Mouse (Mus musculus) monocyte, adult 5-6 weeks (primary cell): ENCODE measurements around the gene Npcd. TPM values are rescaled to one million over a fixed set of nuclear protein-coding genes. Genes with fewer than 3 reads are reported as not detected.

Experiments
- ATAC-seq: fragments of 153-309, 156-312 bp; replicated peaks from 2 replicates; pipeline ENCODE4 v1.8.0; 2017; ENCODE audit warnings: mild to moderate bottlenecking; ENCODE audit not compliant: low TSS enrichment, insufficient number of reproducible peaks, severe bottlenecking, poor library complexity, low FRiP score
- total RNA-seq: library from RNA; stranded (forward); fragments of 200-1000, 200-491, 200-594 nt; gene quantifications from 3 replicates; pipeline ENCODE4 v1.2.3, GENCODE M21; 2017

Npcd gene
- total RNA-seq, 1 experiment from 2014 or later: not detected

- ATAC-seq: no peak
These were observed 80.7 kb downstream of the Npcd start for GRCm38 (mm10) chr15:79753420-79753752.

DNA sequence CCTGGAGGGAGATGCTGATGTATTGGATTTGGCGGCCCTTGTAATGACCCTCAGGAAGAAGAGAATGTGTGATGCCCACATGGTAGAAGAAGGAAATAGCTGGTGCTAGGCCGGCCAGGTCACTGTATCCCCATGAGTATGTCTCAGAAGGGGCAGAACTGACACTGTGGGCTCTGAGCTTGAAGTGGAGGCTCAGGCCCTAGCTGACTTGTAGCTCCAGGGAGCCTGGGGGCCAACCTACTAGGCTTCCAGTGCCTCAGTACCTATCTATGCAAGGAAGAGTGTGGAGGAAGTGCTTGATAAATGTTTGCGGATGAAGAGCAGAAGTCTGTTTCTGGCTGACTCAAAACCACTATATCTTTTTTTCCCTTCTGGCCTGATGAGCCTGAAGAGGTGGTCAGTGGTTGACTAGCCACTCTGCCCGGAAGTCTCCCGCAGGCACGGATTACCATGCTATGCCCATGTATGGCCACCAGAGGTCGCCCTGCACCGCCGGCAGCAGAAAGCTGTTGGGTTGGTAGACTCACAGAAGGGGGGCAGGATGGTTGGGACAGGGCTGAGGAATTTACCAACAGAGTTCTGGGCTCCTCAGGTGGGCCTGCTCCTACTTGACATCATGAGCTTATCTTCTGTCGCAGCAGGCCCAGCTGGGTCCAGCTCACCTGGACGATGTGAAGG lies 81.2 kb downstream of the Npcd start:
- ATAC-seq: peak; percentile 72

DNA sequence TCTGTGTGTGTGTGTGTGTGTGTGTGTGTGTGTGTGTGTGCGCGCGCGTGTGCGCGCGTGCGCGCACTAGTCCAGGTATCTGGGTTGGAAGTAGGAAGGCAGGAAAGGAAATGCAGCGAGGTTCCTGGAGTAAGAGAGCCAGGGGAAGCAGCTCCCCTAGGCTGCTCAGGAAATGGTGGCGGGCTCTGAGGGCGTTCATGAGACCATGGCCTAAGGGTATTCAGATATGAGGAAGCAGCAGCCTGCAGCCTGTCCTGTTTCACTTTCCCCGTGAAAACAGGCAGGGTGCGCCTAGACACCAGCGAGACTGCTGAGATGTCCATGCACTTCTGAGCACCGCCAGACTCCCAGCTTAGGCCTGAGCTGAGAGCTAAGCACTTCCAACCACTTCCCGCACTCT lies 82.3 kb downstream of the Npcd start:
- ATAC-seq: peak; percentile 46

DNA sequence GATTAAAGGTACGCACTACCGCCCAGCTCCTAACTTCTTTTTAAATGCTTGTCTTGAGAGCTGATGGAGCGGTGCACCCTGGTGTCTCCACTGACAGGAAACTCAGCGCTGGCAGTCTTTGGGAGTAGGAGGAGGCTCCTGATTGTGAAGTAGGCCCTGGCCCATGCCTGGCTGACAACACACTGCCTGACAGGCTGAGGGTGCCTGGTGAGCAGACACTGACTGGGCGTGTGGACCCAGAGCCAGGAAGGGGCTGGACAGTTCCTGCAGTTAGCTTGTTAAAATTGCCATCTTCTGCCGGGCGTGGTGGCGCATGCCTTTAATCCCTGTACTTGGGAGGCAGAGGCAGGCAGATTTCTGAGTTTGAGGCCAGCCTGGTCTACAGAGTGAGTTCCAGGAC lies 83.8 kb downstream of the Npcd start:
- ATAC-seq: no peak

DNA sequence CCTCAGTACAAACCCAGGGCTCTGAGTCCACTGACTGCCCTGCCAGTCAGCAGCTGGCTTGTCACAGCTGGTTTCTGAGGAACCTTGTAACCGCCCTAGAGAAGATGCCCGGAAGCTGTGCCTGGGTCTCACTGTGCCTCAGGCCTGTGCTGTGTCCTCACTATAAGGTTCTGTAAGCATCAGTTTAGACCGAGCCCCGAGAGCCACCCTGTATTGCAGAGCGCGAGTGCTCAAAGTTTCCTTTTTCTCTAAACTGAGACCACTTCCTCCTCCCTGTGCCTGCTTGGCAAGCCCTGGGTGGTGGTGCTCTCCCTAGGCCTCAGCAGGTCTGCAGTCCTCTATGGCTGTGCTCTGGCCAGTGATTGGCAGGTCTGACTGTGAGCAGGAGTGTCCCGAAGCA lies 84.9 kb downstream of the Npcd start:
- no peak for ATAC-seq

DNA sequence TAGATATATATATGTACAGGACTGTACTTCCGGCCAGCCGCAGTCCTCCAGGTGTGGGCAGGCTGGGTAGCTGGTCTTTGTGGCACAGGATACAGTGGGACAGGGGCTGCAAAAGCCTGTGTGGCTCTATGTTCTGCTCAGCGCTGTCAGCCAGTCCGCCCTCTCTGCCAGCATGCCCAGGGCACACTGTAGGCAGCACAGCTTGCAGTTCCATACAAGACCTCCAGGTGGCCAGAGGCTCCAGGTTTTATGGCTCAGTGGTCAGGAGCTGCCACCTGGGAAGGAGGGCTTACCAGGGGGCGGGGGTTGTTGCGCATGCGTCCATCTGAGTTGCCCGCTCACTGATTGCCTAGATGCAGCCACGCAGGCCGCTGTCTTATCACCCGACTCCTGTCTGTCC lies 86.0 kb downstream of the Npcd start:
- ATAC-seq: no peak; the same call in 1 of the 2 replicates

- no peak for ATAC-seq
These were observed 88.2 kb downstream of the Npcd start for GRCm38 (mm10) chr15:79745883-79746282.

GRCm38 (mm10) chr15:79745312-79745711 lies 88.7 kb downstream of the Npcd start:
- no peak for ATAC-seq

DNA sequence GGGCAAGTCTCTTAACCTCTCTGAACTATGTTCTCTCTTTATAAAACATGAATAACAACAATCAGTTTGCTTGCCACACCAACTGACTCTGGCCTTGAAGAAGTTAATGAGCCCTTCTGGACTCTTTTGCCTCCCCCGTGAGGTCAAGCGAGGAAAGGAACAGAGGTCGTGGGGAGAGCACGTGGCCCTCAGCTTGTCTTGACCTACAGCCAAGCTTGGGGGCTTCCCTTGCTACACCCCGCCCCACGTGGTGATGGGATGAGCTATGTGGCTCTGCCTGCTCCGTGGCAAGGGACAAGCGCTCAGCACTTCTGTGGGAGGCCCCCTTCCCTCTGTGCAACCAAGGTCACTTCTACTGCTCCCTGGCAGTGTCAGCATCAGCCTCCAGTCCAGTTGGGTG lies 89.3 kb downstream of the Npcd start:
- ATAC-seq: no peak

DNA sequence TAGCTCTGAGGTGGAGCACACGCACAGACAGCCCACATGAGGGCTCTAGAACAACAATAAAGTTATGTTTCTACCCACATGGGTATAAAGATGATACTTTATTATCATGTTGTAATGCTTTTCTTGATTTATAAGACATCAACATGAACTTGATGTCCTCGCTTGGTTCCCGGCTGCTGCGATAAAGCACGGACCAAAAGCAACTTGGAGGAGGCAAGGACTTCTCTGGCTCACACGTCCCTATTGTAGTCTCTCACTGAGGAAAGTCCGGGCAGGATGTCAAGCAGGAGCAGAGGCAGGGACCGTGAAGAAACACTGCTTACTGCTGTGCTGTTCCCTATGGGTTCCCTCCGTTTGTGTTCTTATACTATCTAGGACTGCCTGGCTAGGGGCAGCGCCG lies 90.0 kb downstream of the Npcd start:
- ATAC-seq: no peak

DNA sequence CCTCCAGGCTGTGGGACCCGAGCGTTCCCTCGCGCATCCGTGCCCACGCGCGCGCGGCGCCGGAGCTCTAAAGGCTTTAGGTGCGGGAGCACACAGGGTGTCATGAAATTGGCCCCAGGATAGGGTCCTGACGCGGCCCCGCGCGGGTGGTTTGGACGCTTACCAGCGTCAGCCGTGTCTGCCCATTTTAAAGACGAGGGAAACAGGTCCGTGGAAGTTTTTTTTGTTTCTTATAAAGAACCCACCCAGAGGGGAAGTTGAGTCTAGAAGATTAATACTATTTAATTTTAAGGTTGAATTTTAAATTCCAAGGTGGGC lies 91.4 kb downstream of the Npcd start:
- no peak for ATAC-seq

- peak; percentile 63 for ATAC-seq
These were observed 91.9 kb downstream of the Npcd start, which contains the start of gene Sun2 for GRCm38 (mm10) chr15:79741921-79742705. Sun2 (minus strand) TSS chr15:79742536.

GRCm38 (mm10) chr15:79741173-79741858 lies 92.7 kb downstream of the Npcd start:
- peak; percentile 38 for ATAC-seq

DNA sequence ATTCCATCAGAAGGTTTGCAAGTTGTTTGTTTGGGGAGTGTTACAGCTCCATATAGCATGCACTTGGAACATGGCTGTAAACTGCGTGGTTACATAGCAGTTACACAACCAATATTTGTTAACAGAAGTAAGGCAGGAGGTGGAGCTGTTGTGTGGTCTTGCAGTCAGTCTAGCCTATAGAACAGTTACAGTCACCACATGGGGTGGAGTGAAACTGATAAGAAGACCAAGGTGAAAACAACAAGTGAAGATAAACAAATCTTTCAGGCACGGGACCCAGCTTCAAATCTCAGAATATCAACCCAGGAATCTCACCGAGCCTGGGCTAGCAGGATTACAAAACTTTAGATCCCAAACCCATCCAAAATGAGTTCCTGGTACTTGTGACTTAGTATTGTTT lies 93.3 kb downstream of the Npcd start:
- no peak for ATAC-seq

Other genes with a start within 250 kb of the Npcd start
- 0.97 TPM in 1 of 3 replicates, not detected in the others for gene Dmc1, start 229.1 kb downstream of the Npcd start, total RNA-seq
- gene Fam227a, start 175.3 kb downstream of the Npcd start, total RNA-seq: 1.0 to 4.5 TPM (median 1.3 TPM) in 3 replicates
- gene Cby1, start 175.0 kb downstream of the Npcd start, total RNA-seq: 12.1 to 23.7 TPM (median 18.3 TPM) in 3 replicates
- gene Tomm22, start 163.4 kb downstream of the Npcd start, total RNA-seq: 84.8 to 123 TPM (median 106 TPM) in 3 replicates
- 15.8 to 20.3 TPM (median 16.9 TPM) in 3 replicates for gene Josd1, start 146.3 kb downstream of the Npcd start, total RNA-seq
- 53.0 to 76.7 TPM (median 73.7 TPM) in 3 replicates for gene Gtpbp1, start 143.4 kb downstream of the Npcd start, total RNA-seq
- 138 to 194 TPM (median 160 TPM) in 3 replicates for gene Sun2, start 91.7 kb downstream of the Npcd start, total RNA-seq
- gene Dnal4, start 56.4 kb downstream of the Npcd start, total RNA-seq: 8.3 to 15.0 TPM (median 9.1 TPM) in 3 replicates
- 0.10 TPM in 1 of 3 replicates, not detected in the others for gene Nptxr, start 29.5 kb downstream of the Npcd start, total RNA-seq
- gene Cbx6, start 451 bp upstream of the Npcd start, total RNA-seq: 2.5 to 7.1 TPM (median 6.5 TPM) in 3 replicates
- gene Apobec3, start 57.4 kb upstream of the Npcd start, total RNA-seq: 85.0 to 218 TPM (median 113 TPM) in 3 replicates
- 17.8 to 33.8 TPM (median 17.9 TPM) in 3 replicates for gene Cbx7, start 136.9 kb upstream of the Npcd start, total RNA-seq
- gene Pdgfb, start 180.7 kb upstream of the Npcd start, total RNA-seq: 14.3 to 55.2 TPM (median 25.5 TPM) in 3 replicates